Mouse (Mus musculus) liver, postnatal 0 days (tissue): ENCODE data around the gene Socs3. TPM values are rescaled to one million over a fixed set of nuclear protein-coding genes. Genes with fewer than 3 reads are reported as not detected.
A peak's percentile ranks its signal among the peaks of the same experiment; 100 is the strongest.

Source experiments
- ATAC-seq: fragments of 200-750 bp; cut with Nextera tagmentation; 2 replicates; pipeline ENCODE4 v1.8.0; 2017; ENCODE audit warnings: mild to moderate bottlenecking, moderate library complexity
- DNase-seq: peaks from one replicate; pipeline ENCODE4 v3.0.0-alpha.2; 2016
- H3K27ac ChIP-seq: fragments of 300-500 bp; sonication (generic); 2 replicates; pipeline ENCODE4 v1.5.1; 2014; ENCODE audit warnings: antibody characterized with exemption, moderate library complexity, mild to moderate bottlenecking, low read depth
- H3K27me3 ChIP-seq: fragments of 300-500 bp; sonication (generic); 2 replicates; pipeline ENCODE4 v1.6.1; 2014; ENCODE audit warnings: low read length, control low read depth, mixed read lengths; ENCODE audit not compliant: insufficient read depth
- H3K36me3 ChIP-seq: fragments of 300-500 bp; sonication (generic); replicated peaks from 2 replicates; pipeline ENCODE4 v1.6.1; 2014; ENCODE audit warnings: mild to moderate bottlenecking, control low read depth, low read length, moderate library complexity, mixed read lengths; ENCODE audit not compliant: insufficient read depth
- H3K4me1 ChIP-seq: fragments of 300-500 bp; sonication (generic); 2 replicates; pipeline ENCODE4 v1.6.1; 2014; ENCODE audit warnings: antibody characterized with exemption, mild to moderate bottlenecking, control low read depth; ENCODE audit not compliant: insufficient read depth
- H3K4me2 ChIP-seq: fragments of 300-500 bp; sonication (generic); 2 replicates; pipeline ENCODE4 v1.6.1; 2014; ENCODE audit warnings: low read depth, mild to moderate bottlenecking, low read length, moderate library complexity, mixed read lengths
- H3K4me3 ChIP-seq: fragments of 300-500 bp; sonication (generic); 2 replicates; pipeline ENCODE4 v1.5.1; 2014; ENCODE audit warnings: low read depth, low read length
- H3K9ac ChIP-seq: fragments of 300-500 bp; sonication (generic); replicated peaks from 2 replicates; pipeline ENCODE4 v1.6.1; 2014; ENCODE audit warnings: mild to moderate bottlenecking, moderate library complexity
- H3K9me3 ChIP-seq: fragments of 300-500 bp; sonication (generic); 2 replicates; pipeline ENCODE4 v1.6.1; 2016; ENCODE audit warnings: mild to moderate bottlenecking, control low read depth, low read length, mixed read lengths
- CTCF ChIP-seq: sonication (generic); IDR thresholded peaks from 2 replicates; pipeline ENCODE4 v1.5.1; 2016; ENCODE audit warnings: antibody characterized with exemption, low read depth
- EP300 ChIP-seq: IDR thresholded peaks from 2 replicates; pipeline ENCODE4 v1.6.1; 2016; ENCODE audit warnings: antibody characterized with exemption, low read depth, mild to moderate bottlenecking
- WGBS: fragments of 180-500 bp; shearing (Covaris S2); extraction: QIAGEN DNeasy Blood & Tissue Kit; methylation state at CpG from one replicate; pipeline ENCODE4 v1.1.7; 2014; ENCODE audit not compliant: insufficient replicate concordance; 5-methylcytosine and 5-hydroxymethylcytosine counted together
- microRNA-seq: library from miRNA; unstranded; fragments of <30 nt; microRNA quantifications from one replicate; pipeline ENCODE4, GENCODE M21; 2016
- polyA plus RNA-seq: library from polyadenylated mRNA; unstranded; fragments of >200 nt; fragmentation: Nextera tagmentation; extraction: Ambion mirVana; gene quantifications from 2 replicates; pipeline ENCODE4 v1.2.1, GENCODE M21; 2015

The Socs3 gene
- polyA plus RNA-seq, 1 experiment from 2014 or later, result 5.8 TPM

DNA sequence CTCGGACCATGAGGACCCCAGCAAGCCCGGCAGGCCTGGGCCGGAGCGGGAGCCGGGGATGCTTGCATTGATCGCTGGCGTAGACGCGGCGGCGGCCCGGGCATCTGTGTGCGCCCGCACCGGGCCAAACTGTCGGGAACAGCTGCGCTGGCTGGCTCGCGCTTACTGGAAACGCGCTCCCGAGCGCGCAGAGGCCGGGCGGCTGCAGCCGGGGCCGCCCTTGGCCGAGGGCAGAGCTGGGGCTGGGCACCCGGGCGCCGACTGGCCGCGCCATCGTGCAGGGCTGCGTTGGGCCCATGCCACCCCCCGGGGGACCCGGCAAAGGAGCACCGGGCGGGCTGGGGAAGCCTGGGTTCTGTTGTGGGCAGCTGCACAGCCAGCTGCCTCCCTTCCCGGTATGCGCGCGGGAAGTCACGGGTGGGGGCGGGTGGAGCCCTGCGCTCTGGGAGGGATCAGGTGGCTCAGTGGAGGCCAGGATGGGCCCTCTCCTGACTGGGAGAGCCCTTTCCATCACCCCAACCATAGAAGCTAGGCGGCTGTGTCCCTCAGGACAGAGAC, 39.0 kb downstream of the Socs3 start:
- ATAC-seq (peak; percentile 60), DNase-seq (peak; percentile 63)
- WGBS, result 3% methylated on average over 45 of the region's 48 CpGs
- H3K4me1 ChIP-seq, result peaks cover 14% of the 10 kb centered on the region
- peaks cover 21% of the 10 kb centered on the region for H3K27me3 ChIP-seq
- H3K9me3 ChIP-seq, result no peaks in the 10 kb centered on the region
- H3K9ac ChIP-seq, result no peak overlapping the region
- H3K27ac ChIP-seq, result no peak overlapping the region
- H3K4me2 ChIP-seq, result peak overlapping the region; percentile 59
- no peak for TF ChIP-seq CTCF
- TF ChIP-seq EP300, result no peak
- peak overlapping the region; percentile 26 for H3K4me3 ChIP-seq
- H3K36me3 ChIP-seq, result no peaks in the 10 kb centered on the region

DNA sequence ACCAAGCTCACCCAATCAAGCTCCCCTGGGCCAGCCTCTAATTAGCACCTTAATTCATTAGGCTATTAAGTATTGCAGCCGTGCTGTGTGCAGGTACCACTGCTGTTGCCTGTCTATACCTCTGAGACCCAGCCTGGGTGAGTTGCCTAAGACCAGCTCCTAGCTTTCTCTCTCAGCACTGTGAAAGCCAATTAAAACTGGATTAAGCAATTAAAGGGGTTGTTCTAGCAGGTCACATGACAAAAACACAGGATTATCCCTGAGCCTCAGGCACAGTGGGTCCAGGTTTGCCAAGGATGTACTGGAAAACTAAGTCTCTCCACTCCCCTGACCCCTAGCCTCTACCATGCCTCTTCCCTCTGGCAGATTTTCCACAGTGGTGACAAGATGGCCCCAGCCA, 44.3 kb downstream of the Socs3 start:
- Histone ChIP-seq H3K4me2 (no peak overlapping the region), H3K9me3 (no peaks in the 10 kb centered on the region), H3K36me3 (no peaks in the 10 kb centered on the region), H3K27me3 (peaks cover 5% of the 10 kb centered on the region), H3K4me3 (no peak overlapping the region), H3K4me1 (no peaks in the 10 kb centered on the region), H3K27ac (no peak overlapping the region), H3K9ac (no peak overlapping the region)
- DNase-seq (no peak), ATAC-seq (no peak)
- TF ChIP-seq CTCF, result no peak
- TF ChIP-seq EP300, result no peak
- WGBS, result 85% methylated on average over 1 of the region's 1 CpGs

DNA sequence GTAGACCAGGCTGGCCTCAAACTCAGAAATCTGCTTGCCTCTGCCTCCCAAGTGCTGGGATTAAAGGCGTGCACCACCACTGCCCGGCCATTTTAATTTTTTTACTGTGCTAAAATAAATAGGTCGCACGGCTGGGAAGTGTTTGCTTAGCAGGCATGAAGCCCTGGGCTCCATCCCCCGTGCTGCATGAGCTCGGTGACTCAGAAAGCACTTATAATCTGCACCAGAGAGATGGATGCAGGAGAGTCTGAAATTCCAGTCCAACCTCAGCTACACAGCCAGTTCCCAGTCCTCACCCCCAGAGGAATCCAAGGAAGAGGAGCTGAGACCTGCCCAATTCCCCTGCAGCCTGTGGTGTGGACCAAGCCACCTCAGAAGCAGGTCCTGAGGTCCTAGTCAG, 45.4 kb downstream of the Socs3 start:
- TF ChIP-seq CTCF, result no peak
- no peak for TF ChIP-seq EP300
- ATAC-seq, result no peak
- WGBS, result 66% methylated on average over 6 of the region's 6 CpGs

DNA sequence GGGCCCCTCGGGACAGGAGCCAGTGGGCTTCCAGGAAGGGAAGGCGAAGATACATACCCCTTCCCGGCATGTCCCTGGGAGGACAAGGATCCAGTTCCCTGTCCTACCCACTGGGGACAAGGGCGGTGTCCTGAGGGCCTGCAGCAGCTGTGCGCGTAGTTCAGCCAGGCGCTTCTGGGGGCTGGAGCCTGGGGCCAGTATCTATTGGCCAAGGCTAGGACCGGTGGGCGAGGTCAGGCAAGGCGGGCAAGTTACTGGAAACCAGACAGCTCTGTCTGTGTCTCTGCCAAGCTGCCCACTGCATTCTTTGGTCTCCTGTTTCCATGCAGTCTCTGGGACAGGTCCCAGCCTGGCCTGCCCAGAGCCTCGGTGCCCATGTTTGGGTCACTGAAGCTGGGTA, 46.6 kb downstream of the Socs3 start:
- ATAC-seq, result no peak
- WGBS, result 89% methylated on average over 11 of the region's 11 CpGs
- Histone ChIP-seq H3K27ac (no peak overlapping the region), H3K4me2 (no peak overlapping the region), H3K4me3 (no peak overlapping the region), H3K4me1 (0 out of 2 replicates have a peak, but pooled peaks cover 5% of the 10 kb centered on the region), H3K27me3 (no peaks in the 10 kb centered on the region), H3K9me3 (no peaks in the 10 kb centered on the region), H3K36me3 (no peaks in the 10 kb centered on the region), H3K9ac (no peak overlapping the region)
- no peak for DNase-seq
- no peak for TF ChIP-seq CTCF
- no peak for TF ChIP-seq EP300

More for the DNA sequence above, 45.4 kb downstream of the Socs3 start:
- Histone ChIP-seq H3K4me3 (no peak overlapping the region), H3K4me2 (no peak overlapping the region), H3K9me3 (no peaks in the 10 kb centered on the region), H3K27me3 (no peaks in the 10 kb centered on the region), H3K27ac (no peak overlapping the region), H3K4me1 (no peaks in the 10 kb centered on the region), H3K9ac (no peak overlapping the region), H3K36me3 (no peaks in the 10 kb centered on the region)
- DNase-seq, result no peak

DNA sequence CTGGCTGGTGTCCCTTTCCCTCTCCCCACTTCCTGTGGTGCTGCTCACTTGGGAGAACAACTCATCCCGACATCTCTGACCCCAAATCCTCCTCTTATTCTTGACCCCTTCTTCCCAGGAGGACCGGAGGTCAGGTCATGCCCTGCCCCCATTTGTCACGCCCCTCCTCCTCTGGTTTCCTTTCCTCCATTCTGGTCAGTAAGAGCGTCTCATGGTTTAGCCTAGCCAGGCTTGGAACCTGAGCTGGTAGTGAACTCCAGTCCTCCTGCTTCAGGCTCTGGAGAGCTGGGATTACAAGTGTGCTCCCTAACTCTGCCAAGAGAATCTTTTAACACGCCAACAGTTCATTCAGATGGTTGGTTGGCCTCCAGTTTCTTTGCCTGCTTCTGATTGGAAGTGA, 50.6 kb downstream of the Socs3 start:
- WGBS, result 44% methylated on average over 5 of the region's 5 CpGs
- Histone ChIP-seq H3K4me1 (peaks cover 10% of the 10 kb centered on the region), H3K27ac (no peak overlapping the region), H3K9ac (no peak overlapping the region), H3K36me3 (no peaks in the 10 kb centered on the region), H3K4me3 (no peak overlapping the region), H3K27me3 (no peaks in the 10 kb centered on the region), H3K4me2 (no peak overlapping the region), H3K9me3 (peaks cover 5% of the 10 kb centered on the region; the same call in 1 of the 2 replicates)
- ATAC-seq (no peak), DNase-seq (no peak)
- TF ChIP-seq EP300 (no peak), CTCF (no peak)

DNA sequence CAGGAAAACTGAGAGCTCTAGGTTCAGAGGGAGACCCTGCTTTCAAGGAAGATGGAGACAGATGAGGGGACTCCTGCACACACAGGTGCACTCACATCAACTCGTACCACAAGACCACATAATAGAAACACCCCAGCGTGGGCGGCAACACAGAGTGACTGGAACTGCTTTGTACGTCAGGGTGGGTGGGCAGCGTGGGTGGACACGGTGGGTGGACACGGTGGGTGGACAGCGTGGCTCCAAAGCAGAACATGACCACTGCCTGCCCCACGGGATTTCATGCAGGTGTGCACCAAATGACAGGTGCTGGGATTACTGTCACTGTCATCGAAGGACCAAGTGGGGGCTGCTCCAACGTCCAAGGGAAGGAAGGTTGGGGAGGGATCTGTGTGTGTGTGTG, 51.3 kb downstream of the Socs3 start:
- DNase-seq (no peak), ATAC-seq (no peak)
- H3K9me3 ChIP-seq, result peaks cover 5% of the 10 kb centered on the region; the same call in 1 of the 2 replicates
- no peaks in the 10 kb centered on the region for H3K36me3 ChIP-seq
- peaks cover 15% of the 10 kb centered on the region for H3K4me1 ChIP-seq
- WGBS, result 71% methylated on average over 11 of the region's 11 CpGs
- H3K9ac ChIP-seq, result no peak overlapping the region
- H3K4me2 ChIP-seq, result no peak overlapping the region
- no peaks in the 10 kb centered on the region for H3K27me3 ChIP-seq
- H3K27ac ChIP-seq, result no peak overlapping the region
- no peak for TF ChIP-seq EP300
- no peak for TF ChIP-seq CTCF
- no peak overlapping the region for H3K4me3 ChIP-seq

Small RNA genes lying within 50 kb of the gene (microRNA-seq; reads per million reads assigned to microRNA genes)
- not detected for gene Mir6933

Other genes starting within 250 kb of the Socs3 start
- gene Tmc8, start 188.0 kb downstream of the Socs3 start, polyA plus RNA-seq, result 6.3 and 6.8 TPM in 2 replicates
- 19.0 and 20.2 TPM in 2 replicates for gene Tmc6, start 187.8 kb downstream of the Socs3 start, polyA plus RNA-seq
- gene 6030468B19Rik, start 172.4 kb downstream of the Socs3 start, polyA plus RNA-seq, result 32.7 and 33.8 TPM in 2 replicates
- gene Gm20708, start 160.4 kb downstream of the Socs3 start, polyA plus RNA-seq, result 0.33 and 0.48 TPM in 2 replicates
- gene Syngr2, start 160.4 kb downstream of the Socs3 start, polyA plus RNA-seq, result 60.6 and 62.2 TPM in 2 replicates
- 32.9 and 34.4 TPM in 2 replicates for gene Afmid, start 144.1 kb downstream of the Socs3 start, polyA plus RNA-seq
- gene Tk1, start 144.0 kb downstream of the Socs3 start, polyA plus RNA-seq, result 96.8 and 101 TPM in 2 replicates
- 193 and 197 TPM in 2 replicates for gene Birc5, start 120.8 kb downstream of the Socs3 start, polyA plus RNA-seq
- not detected in 2 replicates for gene Tmem235, start 109.3 kb downstream of the Socs3 start, polyA plus RNA-seq
- 6.6 and 7.1 TPM in 2 replicates for gene Tha1, start 96.6 kb downstream of the Socs3 start, polyA plus RNA-seq
- 9.1 and 10.1 TPM in 2 replicates for gene Pgs1, start 16.2 kb upstream of the Socs3 start, polyA plus RNA-seq
- gene Dnah17, start 160.6 kb upstream of the Socs3 start, polyA plus RNA-seq, result 0.06 and 0.11 TPM in 2 replicates